In genomic region chr5:57598187-57598700, GRCm38 (mm10) we compare ENCODE assay signal across 17 mouse cellular contexts.
"Had no signal": no experiment of that assay in that cellular context is flagged by ENCODE, and none has a peak within 500 bp of the region (broad histone marks: within the 10 kb centered on the region; RNA-seq: fewer than 3 reads in every experiment).

No protein-coding gene starts in this region.

- ATAC-seq: liver, postnatal 0 days; lung, postnatal 0 days; midbrain, embryonic 13.5 days; midbrain, embryonic 16.5 days had no signal

- H3K27me3 ChIP-seq: kidney, embryonic 15.5 days; limb, embryonic 12.5 days; limb, embryonic 15.5 days; midbrain, embryonic 13.5 days had no signal

- H3K4me1 ChIP-seq: kidney, embryonic 15.5 days; limb, embryonic 12.5 days; limb, embryonic 15.5 days; midbrain, embryonic 13.5 days had no signal

- H3K4me3 ChIP-seq: kidney, embryonic 15.5 days; limb, embryonic 12.5 days; limb, embryonic 15.5 days; midbrain, embryonic 13.5 days had no signal

- DNase-seq: kidney, adult 8-10 months; kidney, postnatal 10 days; kidney, postnatal 36 days; layer of hippocampus, adult 9-11 months; liver, postnatal 0 days; lung, embryonic 14.5 days; thymus, adult 18-20 months; thymus, postnatal 36 days had no signal

- H3K27ac ChIP-seq: kidney, embryonic 15.5 days; limb, embryonic 12.5 days; limb, embryonic 15.5 days; liver, embryonic 14.5 days; macrophage; midbrain, embryonic 13.5 days had no signal

- H3K9ac ChIP-seq: kidney, embryonic 15.5 days; limb, embryonic 12.5 days; limb, embryonic 15.5 days; liver, embryonic 14.5 days; liver, postnatal 0 days; lung, embryonic 14.5 days; midbrain, embryonic 13.5 days had no signal

- H3K9me3 ChIP-seq: kidney, embryonic 15.5 days; limb, embryonic 12.5 days; limb, embryonic 15.5 days; midbrain, embryonic 13.5 days had no signal

- H3K4me2 ChIP-seq: kidney, embryonic 15.5 days; limb, embryonic 12.5 days; limb, embryonic 15.5 days; liver, embryonic 11.5 days; lung, embryonic 14.5 days; midbrain, embryonic 13.5 days had no signal

- H3K36me3 ChIP-seq: kidney, embryonic 15.5 days; limb, embryonic 12.5 days; limb, embryonic 15.5 days; midbrain, embryonic 13.5 days had no signal
